Mouse (Mus musculus) testis, adult 2 months (tissue): ENCODE data around the gene Sh3rf1.

ENCODE experiments used
- CTCF ChIP-seq: fragments of 200-500 bp; IDR thresholded peaks from 2 replicates; pipeline ENCODE4 v1.5.1; 2012; ENCODE audit warnings: low read depth, mild to moderate bottlenecking, inconsistent platforms, low read length, moderate library complexity; ENCODE audit not compliant: control insufficient read depth, insufficient read depth, insufficient replicate concordance
- POLR2A ChIP-seq: fragments of 200-500 bp; IDR thresholded peaks from 2 replicates; pipeline ENCODE4 v1.6.1; 2012; ENCODE audit warnings: low read depth, mild to moderate bottlenecking, inconsistent platforms, low read length, moderate library complexity; ENCODE audit not compliant: control insufficient read depth

- TF ChIP-seq CTCF (no peak), POLR2A (no peak)
Observed at GRCm38 (mm10) chr8:61385502-61386191, 162.0 kb downstream of the Sh3rf1 start.
